Mouse (Mus musculus) right cerebral cortex, postnatal 10 days (tissue): ENCODE measurements around the gene Pik3r5.

Experiments
- DNase-seq, 2 experiments: peaks; one replicate each; pipeline ENCODE4 v3.0.0; 2021; ENCODE audit warnings: low spot score in 2 of 2

Pik3r5 gene

GRCm38 (mm10) chr11:68484431-68484830, 52.5 kb downstream of the Pik3r5 start:
- DNase-seq, result no peak

DNA sequence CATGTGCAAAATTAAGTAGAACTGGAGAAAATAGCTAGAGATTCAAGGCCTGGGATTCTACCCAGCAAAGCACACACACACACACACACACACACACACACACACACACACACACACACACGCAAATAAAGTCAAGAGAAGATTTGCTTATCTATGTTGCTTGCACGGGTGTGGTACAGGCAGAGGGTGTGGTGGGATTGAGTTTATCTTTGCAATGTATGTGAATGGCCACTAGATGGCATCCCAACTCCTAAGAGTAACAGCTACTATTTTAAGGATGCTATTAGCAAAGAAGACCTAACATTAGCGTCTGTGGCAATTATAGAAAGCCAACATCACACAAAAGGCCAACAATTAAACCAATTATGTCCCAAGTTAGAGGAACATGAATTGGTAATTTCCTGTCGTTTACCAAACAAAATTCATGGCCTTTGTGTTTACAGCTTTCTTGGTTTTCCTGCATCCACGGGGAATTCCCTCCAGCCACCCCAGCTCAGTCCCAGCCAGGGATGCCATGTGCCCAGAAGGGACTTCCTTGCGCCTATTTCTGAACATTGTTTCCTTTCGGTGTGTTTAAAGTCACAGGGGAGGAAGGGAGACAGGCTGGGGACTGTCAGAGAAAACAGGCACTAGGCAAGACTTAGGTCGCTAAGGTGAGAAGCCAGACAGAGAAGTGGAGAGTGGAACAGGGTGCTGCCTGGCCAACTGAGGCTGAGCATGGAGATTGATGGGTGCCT, 53.5 kb downstream of the Pik3r5 start:
- DNase-seq, result peak; percentile 59 to 60

DNA sequence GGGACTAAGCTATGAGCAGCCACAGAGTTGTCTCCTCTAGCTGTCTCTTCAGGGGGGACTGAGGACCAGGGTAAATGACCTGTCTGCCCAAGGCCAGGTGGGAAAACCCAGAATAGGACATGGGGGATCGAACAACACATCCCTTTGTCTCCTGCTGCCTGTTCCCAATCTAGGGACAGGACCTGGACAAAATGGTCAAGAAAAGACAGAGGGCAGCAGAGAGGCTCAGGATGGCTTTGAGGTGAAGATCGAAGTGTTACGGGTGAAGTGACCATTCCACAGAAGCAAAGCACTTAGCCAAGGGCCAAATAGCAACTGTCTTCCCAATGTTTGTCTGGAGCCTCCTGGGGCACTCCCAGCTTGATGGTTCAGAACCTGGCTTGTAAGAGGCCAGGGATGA, 54.2 kb downstream of the Pik3r5 start:
- no peak for DNase-seq

- no peak for DNase-seq
Observed at GRCm38 (mm10) chr11:68487720-68488119, 55.8 kb downstream of the Pik3r5 start.

DNA sequence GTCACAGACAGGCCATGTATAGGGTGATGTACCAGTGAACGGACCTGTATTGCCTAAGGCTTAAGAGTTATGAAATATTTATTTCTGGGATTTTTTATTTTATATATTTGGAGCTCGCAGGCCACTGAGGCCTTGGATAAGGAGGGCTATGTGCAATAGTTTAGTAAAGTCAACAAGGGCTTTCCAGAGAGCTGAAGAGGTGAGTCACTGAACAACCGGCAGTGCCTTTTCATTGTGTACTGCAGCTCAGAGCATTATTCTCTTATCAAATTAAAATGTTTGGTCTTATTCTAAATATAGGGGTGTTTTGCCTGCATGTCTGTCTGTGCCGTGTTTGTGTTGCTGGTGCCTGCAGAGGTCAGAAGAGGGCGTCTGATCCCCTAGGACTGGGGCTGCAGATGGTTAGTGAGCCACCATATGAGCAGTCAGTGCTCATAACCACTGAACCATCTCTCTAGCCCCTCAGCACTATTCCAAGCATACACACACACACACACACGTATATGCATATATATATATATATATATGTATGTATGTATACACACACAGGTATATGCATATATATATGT, 56.4 kb downstream of the Pik3r5 start:
- no peak for DNase-seq

GRCm38 (mm10) chr11:68489236-68489635, 57.3 kb downstream of the Pik3r5 start:
- no peak for DNase-seq

DNA sequence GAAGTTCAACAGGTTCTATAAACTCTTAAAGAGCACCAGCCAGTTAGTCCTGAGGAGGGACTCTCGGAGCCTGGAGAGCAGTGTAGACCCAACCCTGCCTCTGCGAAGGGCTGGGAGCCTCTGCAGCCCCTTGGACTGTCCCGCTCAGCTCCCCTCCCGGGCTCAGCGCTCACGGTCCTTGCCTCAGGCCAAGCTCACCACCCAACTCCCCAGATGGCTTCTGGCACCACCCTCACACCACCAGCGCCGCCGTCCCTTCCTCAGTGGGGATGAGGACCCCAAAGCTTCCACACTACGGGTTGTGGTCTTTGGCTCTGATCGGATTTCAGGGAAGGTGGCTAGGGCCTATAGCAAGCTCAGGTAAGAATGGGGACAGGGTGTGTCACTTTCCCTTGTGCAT, 60.7 kb downstream of the Pik3r5 start:
- no peak for DNase-seq

DNA sequence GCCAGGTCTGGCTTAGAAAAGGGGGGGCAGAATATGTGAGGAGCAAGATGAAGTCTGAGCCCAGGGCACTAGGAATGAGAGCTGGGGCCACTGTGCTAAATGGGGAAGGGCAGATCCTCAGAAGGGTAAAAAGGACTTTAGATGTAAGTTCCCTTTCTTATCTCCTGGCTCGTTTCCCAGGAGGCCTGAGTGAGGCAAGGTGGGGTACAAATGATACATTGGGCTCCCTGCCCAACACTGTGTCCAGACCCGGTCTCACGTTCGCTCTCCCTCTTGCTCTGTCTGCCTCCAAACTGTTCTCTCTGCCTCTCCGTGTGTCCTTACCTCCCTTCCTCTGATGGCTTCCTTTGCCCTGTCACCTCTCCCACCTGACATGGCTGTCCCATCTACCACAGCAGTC, 61.8 kb downstream of the Pik3r5 start:
- no peak for DNase-seq

DNA sequence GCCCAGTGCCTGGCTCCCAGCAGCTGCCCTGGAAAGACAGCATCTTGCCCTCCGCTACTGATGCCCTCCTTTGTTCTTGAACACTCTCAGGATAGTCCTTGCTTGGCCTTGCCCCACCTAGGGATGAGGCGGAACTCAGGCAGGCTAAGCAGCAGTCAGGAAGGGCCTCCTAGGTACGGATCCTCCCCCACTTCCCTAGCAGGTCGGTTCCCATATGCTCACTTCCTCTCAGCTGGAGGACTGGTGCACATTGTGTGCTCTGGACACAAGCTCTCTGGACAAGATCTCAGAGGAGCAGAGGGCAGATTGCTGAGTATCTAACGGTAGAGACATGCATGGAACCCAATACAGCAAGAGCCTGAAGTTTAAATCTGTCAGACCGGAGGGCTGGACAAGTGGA, 65.2 kb downstream of the Pik3r5 start:
- DNase-seq, result no peak

DNA sequence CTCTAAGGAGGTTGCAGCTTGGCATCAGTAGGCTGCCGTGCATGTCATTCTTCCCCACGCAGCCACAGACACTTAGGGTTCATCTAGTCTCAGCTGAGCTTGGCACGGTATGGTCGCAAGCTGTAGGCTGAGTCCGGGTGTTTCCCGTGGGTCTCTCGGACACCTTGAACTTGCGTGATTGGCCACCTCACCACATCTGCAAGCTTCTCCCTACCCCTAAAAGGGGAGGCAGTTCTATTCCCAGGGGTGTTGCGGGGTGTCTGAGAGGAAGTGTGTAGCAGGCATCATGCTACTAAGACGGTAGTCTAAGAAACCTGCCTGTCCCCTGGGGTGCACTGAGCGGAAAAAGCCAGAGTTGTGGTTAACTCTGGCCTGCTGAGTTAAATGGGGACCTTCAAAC, 66.6 kb downstream of the Pik3r5 start:
- DNase-seq, result no peak

DNA sequence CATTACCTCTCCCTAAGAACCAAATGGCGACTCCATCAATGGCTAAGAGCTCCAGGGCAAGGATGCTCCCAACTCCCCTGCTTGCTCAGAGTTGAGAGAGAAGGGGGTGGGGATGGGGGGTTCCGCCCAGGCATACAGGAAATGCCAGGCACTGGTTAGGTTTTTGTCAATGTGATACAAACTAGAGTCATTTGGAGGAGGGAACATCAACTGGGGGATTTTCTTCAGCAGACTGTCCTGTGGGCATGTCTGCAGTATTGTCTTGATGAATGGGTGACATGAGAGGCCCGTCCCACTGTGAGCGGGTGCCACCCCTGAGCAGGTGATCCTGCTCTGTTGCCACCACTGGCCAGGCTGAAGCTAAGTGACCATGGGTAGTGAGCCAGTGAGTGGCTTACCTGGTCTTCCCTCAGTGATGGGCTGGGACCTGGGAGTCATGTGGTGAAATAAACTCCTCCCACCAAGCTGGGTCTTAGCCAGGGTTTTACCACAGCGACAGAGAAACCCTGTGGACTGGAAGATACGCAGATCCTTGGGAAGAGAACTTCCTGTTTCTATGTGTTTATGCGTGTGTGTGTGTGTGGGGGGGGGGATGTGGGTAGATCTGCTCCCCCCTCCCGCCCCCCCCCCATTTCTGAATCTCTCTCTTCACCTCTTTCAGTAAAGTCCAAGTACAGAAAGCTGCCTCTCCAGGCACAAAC, 67.2 kb downstream of the Pik3r5 start:
- no peak for DNase-seq

DNA sequence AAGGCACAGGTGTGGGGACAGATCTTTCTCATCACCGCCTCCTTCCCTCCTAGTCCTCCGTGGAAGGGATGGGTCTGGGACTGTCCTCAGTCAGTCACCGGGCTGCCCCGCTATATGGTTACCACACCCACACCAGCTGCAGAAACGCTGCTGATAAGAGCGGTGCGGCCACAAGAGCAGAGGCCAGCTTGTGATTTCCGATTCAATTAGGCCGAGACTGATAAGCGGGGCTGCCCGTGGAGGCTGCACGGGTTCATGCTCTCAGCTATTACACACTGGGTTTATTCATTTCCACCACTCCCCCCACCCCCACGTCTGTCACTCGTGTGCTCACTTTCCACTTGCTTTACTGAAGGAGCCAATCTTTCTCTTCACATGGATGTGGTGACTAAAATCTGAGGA, 69.0 kb downstream of the Pik3r5 start:
- DNase-seq, result no peak

- DNase-seq, result no peak
Observed at GRCm38 (mm10) chr11:68502408-68502807, 70.5 kb downstream of the Pik3r5 start.

DNA sequence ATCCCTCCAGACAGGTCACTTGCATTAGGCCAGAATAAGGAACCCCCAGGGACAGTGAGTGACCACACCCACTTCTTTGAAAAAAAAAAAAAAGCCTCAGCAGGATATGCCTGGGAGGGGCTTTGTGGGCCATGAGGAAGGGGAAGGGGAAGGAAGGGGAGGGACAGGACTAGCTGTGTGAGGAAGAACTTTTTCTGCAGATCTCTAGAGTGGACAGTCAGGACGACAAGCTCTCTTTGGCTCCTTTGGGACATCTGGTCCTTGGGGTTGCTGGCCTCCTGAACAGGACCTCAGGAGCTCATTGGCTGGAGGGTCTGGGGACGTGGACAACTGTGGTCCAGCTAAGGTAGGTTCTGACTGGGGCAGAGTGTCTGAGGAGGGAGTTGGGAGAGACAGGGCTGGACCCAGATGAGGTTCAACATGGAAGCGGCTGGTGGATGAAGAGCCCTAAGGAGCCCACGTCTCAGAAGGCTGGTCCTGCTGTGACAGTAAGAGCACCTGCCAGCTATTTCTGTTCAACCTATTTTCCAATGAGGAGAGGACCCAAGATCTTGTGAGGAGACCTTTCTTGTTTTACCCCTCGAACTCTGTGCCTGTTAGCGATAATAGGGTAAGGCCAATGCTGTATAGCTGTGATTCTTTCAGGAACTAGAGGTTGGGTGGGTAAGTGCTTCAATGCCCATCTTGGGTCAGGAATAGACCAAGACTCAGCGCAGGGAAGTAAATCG, 71.1 kb downstream of the Pik3r5 start, which contains the start of gene Pik3r6:
Gene Pik3r6 (plus strand): TSS at position 118 of the 728 bp plus-strand sequence.
- no peak for DNase-seq

- DNase-seq, result no peak
Observed at GRCm38 (mm10) chr11:68504913-68505312, 73.0 kb downstream of the Pik3r5 start.

DNA sequence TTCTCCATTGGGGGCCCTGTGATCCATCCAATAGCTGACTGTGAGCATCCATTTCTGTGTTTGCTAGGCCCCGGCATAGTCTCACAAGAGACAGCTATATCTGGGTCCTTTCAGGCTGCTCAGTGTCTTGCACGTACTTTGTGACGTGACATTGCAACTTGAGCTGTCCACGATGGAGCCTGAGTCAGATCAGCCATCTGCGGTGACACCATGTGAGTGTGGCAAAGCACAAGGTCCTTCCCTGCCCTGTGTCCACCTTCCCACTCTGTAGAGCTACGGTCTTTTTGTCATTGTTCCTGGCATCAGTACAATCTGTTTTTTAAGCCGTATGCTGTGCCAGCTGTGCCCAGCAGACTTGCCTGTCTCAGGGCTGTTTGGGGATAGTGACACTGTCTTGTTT, 75.3 kb downstream of the Pik3r5 start:
- DNase-seq, result no peak

DNA sequence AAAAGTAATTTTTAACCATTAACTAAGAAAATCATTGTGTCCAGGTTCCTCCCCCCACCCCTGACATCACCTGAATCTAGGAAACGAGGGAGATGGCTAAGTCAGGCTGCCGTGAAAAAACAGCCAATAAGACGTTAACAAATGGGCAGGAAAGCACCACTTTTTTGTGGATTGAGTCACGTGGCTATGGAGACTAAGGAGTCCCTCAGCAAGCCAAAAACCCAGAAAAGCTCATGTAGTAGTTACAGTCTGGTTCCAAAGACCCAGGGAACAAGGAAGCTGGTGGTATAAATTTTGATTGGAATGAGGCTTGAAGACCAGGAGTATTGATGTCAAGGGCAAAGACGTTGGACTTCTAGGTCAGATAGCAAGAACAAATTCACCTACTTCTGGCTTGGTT, 76.7 kb downstream of the Pik3r5 start:
- no peak for DNase-seq

GRCm38 (mm10) chr11:68509194-68509593, 77.3 kb downstream of the Pik3r5 start:
- DNase-seq, result no peak

GRCm38 (mm10) chr11:68513969-68514368, 82.0 kb downstream of the Pik3r5 start:
- no peak for DNase-seq

DNA sequence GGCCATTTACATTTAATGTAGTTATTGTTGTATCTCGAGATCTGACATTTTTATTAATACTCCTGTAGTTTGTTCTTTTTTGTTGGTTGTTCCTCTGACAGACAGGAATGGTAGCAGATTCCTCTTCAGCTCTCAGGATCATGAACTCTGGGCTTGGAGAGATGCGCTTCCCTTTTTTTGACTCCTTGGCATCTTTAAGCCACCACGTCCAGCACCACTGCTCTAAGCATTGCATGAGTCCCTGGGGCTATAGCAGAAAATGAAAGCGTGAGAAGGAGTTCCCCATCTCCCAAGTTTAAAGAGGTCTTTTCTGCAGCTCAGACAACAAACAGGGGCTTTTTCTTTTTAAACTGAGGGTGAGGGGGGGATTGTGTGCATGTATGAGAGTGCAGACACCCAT, 87.4 kb downstream of the Pik3r5 start:
- no peak for DNase-seq

GRCm38 (mm10) chr11:68519815-68520214, 87.9 kb downstream of the Pik3r5 start:
- no peak for DNase-seq

DNA sequence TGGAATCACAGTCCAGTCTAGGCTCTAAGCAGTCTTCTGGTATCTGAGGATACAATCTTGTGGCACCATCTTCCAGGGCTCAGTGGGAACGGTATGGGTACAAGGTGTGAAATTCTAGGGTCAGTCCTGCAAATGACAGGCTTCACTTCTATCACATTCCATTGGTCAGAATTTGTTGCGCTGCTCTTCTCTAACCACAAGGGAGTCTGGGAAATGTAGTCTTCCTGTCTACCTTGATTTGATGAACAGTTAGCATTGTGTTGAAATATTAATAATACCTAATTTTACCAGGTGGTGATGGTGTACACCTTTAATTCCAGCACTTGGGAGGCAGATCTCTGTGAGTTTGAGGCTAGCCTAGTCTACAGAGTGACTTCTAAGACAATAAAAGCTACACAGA, 88.5 kb downstream of the Pik3r5 start:
- DNase-seq, result no peak
